Mouse (Mus musculus): Measurements from ENCODE around the gene Grhl3.

Grhl3 gene

GRCm38 (mm10) chr4:135494521-135495396 is 78.7 kb downstream of the Grhl3 start, which contains the start of the genes Stpg1 and Nipal3:
Stpg1 (plus strand) TSS chr4:135494790.
Nipal3 (minus strand) TSS chr4:135495038.
- DNase-seq (ENCODE audit: extremely low read depth, low read depth, low spot score) = peak; percentile 79

GRCm38 (mm10) chr4:135493691-135494520 is 79.5 kb downstream of the Grhl3 start:
- DNase-seq (ENCODE audit: extremely low read depth, low read depth, low spot score) = no peak

GRCm38 (mm10) chr4:135493271-135493670 is 80.2 kb downstream of the Grhl3 start:
- no peak for DNase-seq (ENCODE audit: extremely low read depth, low read depth, low spot score)

All from fat pad, adult 2 months (tissue).